Mouse (Mus musculus) midbrain, postnatal 0 days (tissue): ENCODE measurements around the gene Elmo2. TPM values are rescaled to one million over a fixed set of nuclear protein-coding genes. Genes with fewer than 3 reads are reported as not detected.

ENCODE experiments used
- ATAC-seq: fragments of 200-750 bp; cut with Nextera tagmentation; 2 replicates; pipeline ENCODE4 v1.8.0; 2017; ENCODE audit warnings: moderate number of reproducible peaks, mild to moderate bottlenecking, moderate TSS enrichment, moderate library complexity; ENCODE audit not compliant: low FRiP score
- DNase-seq: peaks from one replicate; pipeline ENCODE4 v3.0.0-alpha.2; 2015; ENCODE audit warnings: low spot score
- H3K27ac ChIP-seq: fragments of 300-500 bp; sonication (generic); 2 replicates; pipeline ENCODE4 v1.5.1; 2014; ENCODE audit warnings: low read depth, mild to moderate bottlenecking, low read length, mixed read lengths
- H3K27me3 ChIP-seq: fragments of 300-500 bp; sonication (generic); 2 replicates; pipeline ENCODE4 v1.6.1; 2014; ENCODE audit warnings: low read length, control low read depth, mixed read lengths; ENCODE audit not compliant: insufficient read depth
- H3K36me3 ChIP-seq: fragments of 300-500 bp; sonication (generic); 2 replicates; pipeline ENCODE4 v1.6.1; 2014; ENCODE audit warnings: low read length, control low read depth, mixed read lengths; ENCODE audit not compliant: insufficient read depth
- H3K4me1 ChIP-seq: fragments of 300-500 bp; sonication (generic); 2 replicates; pipeline ENCODE4 v1.6.1; 2014; ENCODE audit warnings: mild to moderate bottlenecking, control low read depth, antibody characterized with exemption, low read length, mixed read lengths; ENCODE audit not compliant: insufficient read depth
- H3K4me2 ChIP-seq: fragments of 300-500 bp; sonication (generic); 2 replicates; pipeline ENCODE4 v1.6.1; 2014; ENCODE audit warnings: low read depth, mild to moderate bottlenecking, low read length, mixed read lengths; ENCODE audit not compliant: poor library complexity, severe bottlenecking
- H3K4me3 ChIP-seq: fragments of 300-500 bp; sonication (generic); 2 replicates; pipeline ENCODE4 v1.5.1; 2014; ENCODE audit warnings: low read depth, mild to moderate bottlenecking, low read length, moderate library complexity
- H3K9ac ChIP-seq: fragments of 300-500 bp; sonication (generic); replicated peaks from 2 replicates; pipeline ENCODE4 v1.6.1; 2014; ENCODE audit warnings: mild to moderate bottlenecking, low read length, moderate library complexity, mixed read lengths; ENCODE audit not compliant: poor library complexity, severe bottlenecking
- H3K9me3 ChIP-seq: fragments of 300-500 bp; sonication (generic); 2 replicates; pipeline ENCODE4 v1.6.1; 2016; ENCODE audit warnings: low read length, control low read depth
- CTCF ChIP-seq: IDR thresholded peaks from 2 replicates; pipeline ENCODE4 v1.5.1; 2016; ENCODE audit warnings: antibody characterized with exemption, mild to moderate bottlenecking
- WGBS: fragments of 180-500 bp; shearing (Covaris S2); extraction: QIAGEN DNeasy Blood & Tissue Kit; methylation state at CpG from one replicate; pipeline ENCODE4 v1.1.7; 2014; 5-methylcytosine and 5-hydroxymethylcytosine counted together
- polyA plus RNA-seq: library from polyadenylated mRNA; unstranded; fragments of >200 nt; fragmentation: Nextera tagmentation; extraction: Ambion mirVana; gene quantifications from 2 replicates; pipeline ENCODE4 v1.2.1, GENCODE M21; 2015
- total RNA-seq: library from RNA; depleted of rRNA; stranded (reverse); fragments of >200 nt; gene quantifications from 2 replicates; pipeline ENCODE4 v1.2.3, GENCODE M21; 2014

Elmo2 gene
- total and polyA plus RNA-seq, 2 experiments from 2014 or later: 77.2 to 99.4 TPM

DNA sequence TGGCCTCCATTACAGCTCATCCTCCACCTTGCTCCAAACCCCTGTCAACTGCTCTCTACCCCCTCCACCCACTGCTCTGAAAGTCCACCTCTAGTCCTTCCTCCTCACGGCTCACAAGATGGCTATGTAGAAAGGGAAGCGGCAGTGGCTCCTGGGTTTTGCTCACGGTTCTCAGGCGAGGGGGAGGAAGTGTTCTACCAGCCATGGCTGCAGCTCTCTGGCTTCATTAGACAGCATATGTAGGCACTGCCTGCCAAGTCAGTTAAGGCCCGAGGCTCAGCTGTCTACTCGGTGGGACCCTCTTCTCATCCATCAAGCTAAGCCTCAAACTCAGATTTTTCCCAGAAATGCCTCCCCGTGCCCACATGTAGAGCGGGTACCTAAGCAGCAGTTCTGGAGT is 25.9 kb downstream of the Elmo2 start:
- Histone ChIP-seq H3K4me1 (no peaks in the 10 kb centered on the region), H3K27me3 (no peaks in the 10 kb centered on the region), H3K4me3 (no peak overlapping the region), H3K36me3 (peaks cover 85% of the 10 kb centered on the region), H3K4me2 (no peak overlapping the region), H3K9me3 (no peaks in the 10 kb centered on the region), H3K9ac (no peak overlapping the region), H3K27ac (no peak overlapping the region)
- 79% methylated on average over 8 of the region's 8 CpGs for WGBS
- ATAC-seq (no peak), DNase-seq (peak; percentile 79)
- TF ChIP-seq CTCF: no peak

- WGBS: 90% methylated on average over 11 of the region's 11 CpGs
- Histone ChIP-seq H3K4me3 (no peak overlapping the region), H3K4me1 (no peaks in the 10 kb centered on the region), H3K36me3 (peaks cover 83% of the 10 kb centered on the region), H3K9ac (no peak overlapping the region), H3K4me2 (no peak overlapping the region), H3K27me3 (no peaks in the 10 kb centered on the region), H3K27ac (no peak overlapping the region), H3K9me3 (no peaks in the 10 kb centered on the region)
- no peak for TF ChIP-seq CTCF
- DNase-seq (no peak), ATAC-seq (no peak)
Measured at GRCm38 (mm10) chr2:165297429-165297828, 28.9 kb downstream of the Elmo2 start.

DNA sequence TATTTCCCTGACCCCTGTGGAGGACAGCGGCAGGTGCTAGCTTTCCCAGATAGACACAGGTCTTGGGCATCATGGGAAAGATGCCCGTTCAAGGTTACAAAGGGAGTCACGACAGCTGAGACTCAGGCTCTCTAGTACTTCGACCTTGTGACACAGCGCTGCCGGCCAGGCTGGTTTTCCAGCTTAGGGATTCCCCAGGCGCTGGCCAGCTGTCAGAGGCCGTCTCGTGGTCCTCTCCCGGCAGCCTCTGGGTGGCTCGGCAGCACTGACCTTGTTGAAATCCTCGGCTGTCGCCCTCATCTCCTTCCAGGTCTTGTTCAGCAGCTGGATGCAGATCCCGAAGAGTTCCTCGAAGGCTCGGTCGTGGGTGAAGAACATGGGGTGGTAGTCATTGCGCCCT is 29.7 kb downstream of the Elmo2 start:
- Histone ChIP-seq H3K9me3 (no peaks in the 10 kb centered on the region), H3K4me3 (no peak overlapping the region), H3K27me3 (no peaks in the 10 kb centered on the region), H3K4me2 (no peak overlapping the region), H3K27ac (no peak overlapping the region), H3K4me1 (no peaks in the 10 kb centered on the region), H3K9ac (no peak overlapping the region), H3K36me3 (peaks cover 87% of the 10 kb centered on the region)
- no peak for TF ChIP-seq CTCF
- DNase-seq (no peak), ATAC-seq (no peak)
- WGBS: 88% methylated on average over 18 of the region's 18 CpGs

- peak; percentile 98 for DNase-seq
- TF ChIP-seq CTCF: no peak
- H3K4me3 ChIP-seq: peak overlapping the region; percentile 58; the same call in 1 of the 2 replicates
- H3K36me3 ChIP-seq: peaks cover 34% of the 10 kb centered on the region
- WGBS: 48% methylated on average over 18 of the region's 18 CpGs
- H3K27me3 ChIP-seq: no peaks in the 10 kb centered on the region
- ATAC-seq: peak; percentile 85
- peak overlapping the region; percentile 83 for H3K27ac ChIP-seq
- no peaks in the 10 kb centered on the region for H3K9me3 ChIP-seq
- peak overlapping the region; percentile 58 for H3K9ac ChIP-seq
- H3K4me2 ChIP-seq: peak overlapping the region; percentile 95
- H3K4me1 ChIP-seq: peaks cover 17% of the 10 kb centered on the region
Measured at GRCm38 (mm10) chr2:165288315-165289031, 37.8 kb downstream of the Elmo2 start.

DNA sequence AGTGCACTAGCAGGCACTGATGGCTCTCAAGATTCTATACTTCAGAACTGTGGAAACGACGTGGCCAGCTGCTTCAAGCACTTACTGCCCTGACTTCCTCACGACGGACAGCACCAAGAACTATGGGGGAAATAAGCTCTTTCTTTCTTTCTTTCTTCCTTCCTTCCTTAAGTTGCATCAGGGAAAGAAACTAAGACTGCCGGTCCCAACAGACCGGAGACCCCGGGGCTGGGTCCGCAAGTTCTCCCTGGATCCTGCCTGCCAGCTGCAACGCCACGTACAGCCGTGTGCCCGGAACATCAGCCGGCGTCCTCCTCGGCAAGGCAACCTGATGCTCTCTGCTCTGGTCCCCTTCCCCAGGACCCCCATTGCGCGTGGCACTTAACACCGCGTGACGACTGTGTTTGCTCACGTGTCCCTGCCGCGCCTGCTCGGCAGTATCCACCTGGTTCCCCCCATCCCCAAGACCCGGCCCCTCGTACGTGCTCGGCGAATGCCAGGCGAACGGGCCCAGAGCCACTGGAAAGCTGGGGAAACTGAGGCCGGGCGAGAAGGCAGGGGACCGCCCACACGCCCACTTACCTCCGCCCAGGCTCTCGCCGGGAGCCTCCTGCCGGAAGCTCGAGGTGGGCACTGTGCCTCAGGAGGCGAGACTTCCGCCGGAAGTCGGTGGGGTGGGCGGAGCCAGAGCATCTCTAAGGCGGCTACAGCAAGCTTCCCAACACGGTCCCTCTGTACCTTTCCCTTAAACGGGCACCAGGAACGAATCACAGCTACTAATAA is 38.9 kb downstream of the Elmo2 start, which contains the start of gene Slc35c2:
Gene Slc35c2, minus strand, starts transcription at position 668 of the 783 bp plus-strand sequence.
- ATAC-seq (peak; percentile 92), DNase-seq (peak; percentile 95)
- Histone ChIP-seq H3K4me2 (peak within 1 kb of the TSS; percentile 95), H3K9ac (peak within 1 kb of the TSS; percentile 58), H3K9me3 (no peaks in the 10 kb centered on the region), H3K27ac (peak within 1 kb of the TSS; percentile 83), H3K4me3 (peak within 1 kb of the TSS; percentile 58), H3K36me3 (peaks cover 34% of the 10 kb centered on the region), H3K27me3 (no peaks in the 10 kb centered on the region), H3K4me1 (peaks cover 17% of the 10 kb centered on the region)
- 1% methylated on average over 49 of the region's 49 CpGs for WGBS
- peak; percentile 62 for TF ChIP-seq CTCF
